Mouse (Mus musculus) layer of hippocampus, adult 2 months (tissue): ENCODE measurements around the gene Cux2. TPM values are rescaled to one million over a fixed set of nuclear protein-coding genes. Genes with fewer than 3 reads are reported as not detected.

Source experiments
- DNase-seq, 2 experiments: peaks; one replicate each; pipeline ENCODE4 v3.0.0; 2022; ENCODE audit warnings: low spot score in 2 of 2
- H3K27ac ChIP-seq: fragments of 200-600 bp; 2 replicates; pipeline ENCODE4 v1.8.1; 2022
- H3K4me3 ChIP-seq: fragments of 200-600 bp; 2 replicates; pipeline ENCODE4 v1.8.1; 2022; ENCODE audit warnings: mild to moderate bottlenecking
- CTCF ChIP-seq: fragments of 200-600 bp; conservative IDR thresholded peaks from 2 replicates; pipeline ENCODE4 v1.8.1; 2022; ENCODE audit warnings: antibody characterized with exemption, mild to moderate bottlenecking, moderate library complexity
- total RNA-seq, 2 experiments: library from RNA; stranded (reverse); gene quantifications; 2 replicates each; pipeline ENCODE4 v1.2.3; 2021

Cux2 gene
- total RNA-seq, 2 experiments from 2014 or later, result 30.0 to 30.9 TPM

DNA sequence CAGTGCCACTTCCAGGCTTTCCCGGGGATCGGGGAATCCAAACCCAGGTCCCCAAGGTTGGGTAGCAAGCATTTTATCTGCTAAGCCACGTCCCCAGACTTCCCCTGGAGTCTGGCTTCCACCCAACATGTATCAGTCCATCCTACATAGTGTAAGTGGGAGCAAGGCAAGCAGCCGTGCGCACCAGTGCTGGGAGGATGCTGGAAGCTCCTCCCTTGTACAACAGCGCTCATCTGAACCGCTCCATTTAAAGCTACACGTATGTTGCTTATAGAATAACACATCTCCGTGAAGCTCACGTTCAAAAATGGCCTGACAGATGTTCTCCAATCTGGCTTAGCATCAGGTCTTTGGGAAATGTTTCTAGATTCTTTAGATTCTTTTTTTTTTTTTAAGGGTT is 86.9 kb downstream of the Cux2 start:
- H3K27ac ChIP-seq, result no peak overlapping the region
- DNase-seq, result no peak
- TF ChIP-seq CTCF, result no peak
- no peak overlapping the region for H3K4me3 ChIP-seq

DNA sequence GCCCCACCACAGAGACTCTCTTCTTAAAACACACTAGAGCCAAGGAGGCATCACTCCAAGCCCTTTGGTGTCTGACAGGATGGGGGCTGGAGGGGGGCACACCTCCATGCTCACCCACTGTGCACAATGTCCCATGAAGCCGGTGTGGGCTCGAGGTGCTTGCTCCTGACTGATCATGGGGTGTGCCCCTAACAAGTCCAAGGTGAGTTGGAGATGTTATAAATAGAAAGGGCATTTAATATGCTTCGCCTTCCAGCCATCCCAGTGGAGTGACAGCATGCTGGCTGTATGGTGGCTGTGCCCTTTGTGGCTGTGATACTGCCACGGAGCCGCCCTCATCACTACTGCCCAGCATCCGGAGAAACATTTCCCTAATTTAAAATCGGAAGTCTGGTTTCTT is 87.5 kb downstream of the Cux2 start:
- Histone ChIP-seq H3K4me3 (no peak overlapping the region), H3K27ac (no peak overlapping the region)
- no peak for DNase-seq
- no peak for TF ChIP-seq CTCF

GRCm38 (mm10) chr5:121961256-121961655 is 88.6 kb downstream of the Cux2 start:
- Histone ChIP-seq H3K27ac (no peak overlapping the region), H3K4me3 (no peak overlapping the region)
- TF ChIP-seq CTCF, result no peak
- no peak for DNase-seq

- peak in 1 of 2 experiments; percentile 21 for DNase-seq
- H3K4me3 ChIP-seq, result no peak overlapping the region
- no peak overlapping the region for H3K27ac ChIP-seq
- no peak for TF ChIP-seq CTCF
Observed at GRCm38 (mm10) chr5:121959688-121960087, 90.2 kb downstream of the Cux2 start.

DNA sequence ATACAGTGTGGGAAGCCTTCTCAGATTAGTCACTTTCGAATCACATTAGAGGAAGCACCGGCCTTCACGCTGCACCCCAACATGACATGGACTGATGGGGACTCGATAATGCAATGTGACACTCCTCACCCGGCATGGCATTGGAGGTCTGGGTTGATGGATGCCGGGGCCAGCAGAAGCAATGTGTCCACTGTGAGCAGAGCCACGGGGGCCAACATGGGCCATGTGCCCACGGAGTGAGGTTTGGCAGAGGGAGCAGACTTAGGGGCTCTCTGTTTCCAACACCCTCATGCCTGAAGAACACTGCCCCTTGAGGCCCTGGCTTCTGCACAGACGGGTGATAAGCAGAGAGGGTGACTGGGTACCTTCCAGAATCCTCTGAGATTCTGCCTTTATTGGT is 91.4 kb downstream of the Cux2 start:
- H3K4me3 ChIP-seq, result no peak overlapping the region
- DNase-seq, result no peak
- no peak for TF ChIP-seq CTCF
- H3K27ac ChIP-seq, result no peak overlapping the region

- no peak for DNase-seq
- H3K4me3 ChIP-seq, result no peak overlapping the region
- no peak overlapping the region for H3K27ac ChIP-seq
- no peak for TF ChIP-seq CTCF
Observed at GRCm38 (mm10) chr5:121955806-121956205, 94.1 kb downstream of the Cux2 start.

DNA sequence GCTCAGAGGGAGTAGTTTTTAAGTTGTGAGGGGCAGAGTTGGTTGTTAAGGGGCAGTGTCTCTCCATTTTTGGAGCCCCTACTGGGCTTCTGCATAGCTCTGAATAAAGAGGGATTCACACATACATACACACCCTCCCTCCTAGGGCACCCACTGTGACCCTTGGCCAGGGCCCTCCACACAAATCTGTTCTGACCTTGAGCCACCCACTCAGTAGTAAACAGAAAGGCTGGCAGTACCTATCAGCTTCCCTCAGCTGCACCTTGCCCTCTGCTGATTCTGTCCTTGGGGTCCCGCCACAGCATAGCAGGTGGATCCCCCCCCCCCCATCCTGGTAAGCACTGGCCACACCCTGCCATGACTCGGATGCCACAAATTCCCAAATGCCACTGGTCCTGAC is 99.7 kb downstream of the Cux2 start:
- no peak overlapping the region for H3K27ac ChIP-seq
- no peak for TF ChIP-seq CTCF
- H3K4me3 ChIP-seq, result no peak overlapping the region
- no peak for DNase-seq

DNA sequence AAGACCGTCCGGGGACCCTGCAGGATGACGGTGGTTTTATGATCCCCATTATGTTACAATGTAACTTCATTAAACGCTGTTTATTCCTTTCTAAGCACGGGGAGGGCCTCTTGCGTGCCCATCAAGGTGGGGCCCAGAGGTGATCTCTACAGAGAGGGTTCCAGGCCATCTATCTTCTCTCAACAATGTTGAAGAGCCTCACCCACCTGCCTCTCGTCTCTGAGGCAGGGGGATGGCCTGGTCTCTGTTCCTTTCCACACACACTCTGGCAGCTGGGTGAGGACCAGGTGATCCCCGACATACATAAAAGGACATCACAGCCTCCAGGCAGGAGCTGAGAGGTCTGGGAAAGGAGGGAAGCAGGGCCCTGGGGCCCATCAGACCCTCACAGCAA is 100.9 kb downstream of the Cux2 start:
- H3K4me3 ChIP-seq, result no peak overlapping the region
- no peak for DNase-seq
- no peak for TF ChIP-seq CTCF
- H3K27ac ChIP-seq, result peak overlapping the region; percentile 82; the same call in 1 of the 2 replicates

DNA sequence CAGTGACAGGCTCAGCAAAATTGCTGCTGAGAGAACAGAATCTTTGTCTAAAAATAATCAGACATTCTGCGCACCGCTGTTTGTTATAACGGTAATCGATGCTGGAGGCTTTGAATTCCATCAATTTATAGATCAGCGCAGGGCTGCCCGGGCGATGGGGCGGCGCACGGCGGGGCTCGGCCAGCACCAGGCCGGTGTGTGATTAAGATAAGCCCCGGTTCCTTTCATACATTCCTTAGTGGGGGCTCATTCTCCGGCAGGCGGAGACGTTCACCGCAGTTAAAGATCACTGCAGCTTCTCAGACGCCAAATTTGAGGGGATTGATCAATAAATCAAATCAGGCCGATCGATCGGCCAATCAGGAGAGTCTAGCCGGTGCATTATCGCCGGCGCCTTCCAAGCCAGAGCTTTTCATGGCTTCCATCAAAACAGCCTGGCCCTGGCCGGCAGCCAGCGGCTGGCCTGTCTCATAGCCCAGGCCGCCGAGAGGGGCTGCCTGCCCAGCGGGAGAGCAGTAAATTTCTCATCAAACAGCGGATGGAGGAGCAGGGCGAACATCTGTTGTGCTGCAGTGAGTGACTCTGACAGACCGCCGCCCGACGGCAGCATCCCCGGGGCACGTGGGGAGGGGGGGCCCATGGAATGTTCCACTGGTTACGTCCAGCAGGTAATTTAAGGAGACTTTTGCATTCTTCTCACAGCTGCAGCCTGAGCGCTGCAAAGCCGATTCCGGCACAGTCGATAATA is 101.4 kb downstream of the Cux2 start:
- Histone ChIP-seq H3K27ac (peak overlapping the region; percentile 82), H3K4me3 (peak overlapping the region; percentile 45)
- peak in 1 of 2 experiments; percentile 40 for DNase-seq
- peak; percentile 41 for TF ChIP-seq CTCF

DNA sequence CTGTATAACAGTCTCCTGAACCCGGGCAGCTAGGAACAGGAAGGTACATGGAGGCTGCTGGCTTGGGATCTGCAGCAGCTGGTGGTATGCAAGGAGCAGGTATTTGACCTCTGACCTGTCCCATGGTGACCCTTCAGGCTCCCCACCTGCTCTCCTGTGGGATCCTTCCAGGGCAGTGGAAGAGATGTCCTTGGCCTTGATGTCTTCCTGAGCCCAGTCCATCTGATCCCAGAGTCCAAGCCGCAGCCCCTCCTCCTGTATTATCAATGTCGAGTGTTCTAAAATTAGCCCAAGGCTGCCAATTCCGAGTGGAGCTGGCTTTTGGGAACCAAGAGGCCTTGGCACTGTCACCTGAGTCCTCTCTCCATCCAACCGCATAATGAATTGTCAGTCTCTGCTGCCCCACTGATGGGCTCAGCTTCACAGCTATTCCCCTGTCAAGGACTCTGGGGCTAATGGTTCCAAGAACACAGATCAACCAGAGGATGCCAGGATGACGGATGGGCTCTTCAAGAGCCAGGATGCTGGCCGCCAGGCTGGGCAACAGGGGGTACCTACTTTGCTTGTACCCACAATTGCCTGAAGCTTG is 103.2 kb downstream of the Cux2 start:
- Histone ChIP-seq H3K4me3 (no peak overlapping the region), H3K27ac (no peak overlapping the region)
- DNase-seq, result no peak
- TF ChIP-seq CTCF, result no peak

DNA sequence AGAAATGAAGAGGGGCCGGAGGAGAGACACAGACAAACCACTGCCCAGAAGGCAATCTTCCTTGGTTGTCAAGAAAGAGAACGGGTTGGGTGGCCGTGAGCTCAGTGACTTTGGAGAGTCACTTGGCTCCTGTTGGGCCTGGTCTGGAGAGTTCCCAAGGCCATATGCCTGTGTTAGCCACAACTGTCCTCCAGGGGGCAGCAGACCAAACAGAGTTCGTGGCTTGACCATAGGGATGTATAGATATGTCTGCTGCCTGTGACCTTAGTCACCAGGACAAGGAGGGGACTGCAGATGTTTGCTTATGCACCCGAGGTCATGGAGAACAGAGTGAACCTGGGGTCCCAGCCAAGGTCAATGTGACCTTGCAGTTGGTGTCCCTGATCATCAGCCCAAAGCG is 104.1 kb downstream of the Cux2 start:
- Histone ChIP-seq H3K27ac (no peak overlapping the region), H3K4me3 (no peak overlapping the region)
- TF ChIP-seq CTCF, result peak; percentile 85
- DNase-seq, result peak in 1 of 2 experiments; percentile 27

- H3K4me3 ChIP-seq, result no peak overlapping the region
- no peak for TF ChIP-seq CTCF
- DNase-seq, result no peak
- H3K27ac ChIP-seq, result no peak overlapping the region
Observed at GRCm38 (mm10) chr5:121944021-121944790, 105.7 kb downstream of the Cux2 start.

DNA sequence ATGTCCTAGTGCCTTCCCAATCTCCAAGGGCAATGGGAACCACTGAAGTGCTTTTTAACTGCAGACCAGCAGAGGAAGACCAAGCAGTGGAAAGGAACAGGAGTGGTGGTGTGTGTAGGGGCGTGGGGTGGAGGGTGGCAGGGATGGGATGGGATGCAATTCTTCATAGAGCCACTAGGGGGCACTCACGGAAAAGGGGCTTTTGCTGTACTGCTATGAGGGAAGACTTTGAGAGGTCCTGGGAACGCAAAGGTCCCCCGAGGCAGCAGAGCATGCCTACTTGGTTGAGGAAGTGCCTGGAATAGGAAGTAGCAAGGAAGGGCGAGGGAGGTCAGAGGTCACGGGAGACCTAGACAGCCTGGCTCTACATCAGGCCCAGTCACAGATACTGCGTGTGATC is 106.4 kb downstream of the Cux2 start:
- Histone ChIP-seq H3K4me3 (no peak overlapping the region), H3K27ac (no peak overlapping the region)
- TF ChIP-seq CTCF, result peak; percentile 81
- DNase-seq, result no peak
